Mouse (Mus musculus) granulocyte monocyte progenitor cell, adult 5-6 weeks (primary cell): ENCODE measurements around the gene Cmas. TPM values are rescaled to one million over a fixed set of nuclear protein-coding genes. Genes with fewer than 3 reads are reported as not detected.

Source experiments
- ATAC-seq: replicated peaks from 2 replicates; pipeline ENCODE4 v1.8.0; 2016; ENCODE audit warnings: mild to moderate bottlenecking, moderate TSS enrichment, inconsistent platforms; ENCODE audit not compliant: poor library complexity, severe bottlenecking
- total RNA-seq, 2 experiments: library from RNA; stranded (forward) in 1 of 2; stranded (reverse) in 1 of 2; fragments of 200-712, 200-1000 nt in 1 of 2; fragments of >200 nt in 1 of 2; fragmentation: Nextera tagmentation in 1 of 2; gene quantifications; 2 replicates each; pipeline ENCODE4 v1.2.3; 2014 to 2017

Cmas gene
- total RNA-seq, 2 experiments from 2014 or later = 65.1 to 87.5 TPM

GRCm38 (mm10) chr6:142823008-142823787 is 66.7 kb downstream of the Cmas start:
- ATAC-seq = no peak

Other genes with a start within 250 kb of the Cmas start
- gene Ldhb, start 248.7 kb upstream of the Cmas start, total RNA-seq (2014; fragmentation: Nextera tagmentation) = 64.1 and 67.3 TPM in 2 replicates
- 41.2 and 42.4 TPM in 2 replicates for gene Ldhb, start 248.7 kb upstream of the Cmas start, total RNA-seq (2017)
- gene Kcnj8, start 185.1 kb upstream of the Cmas start, total RNA-seq (2014; fragmentation: Nextera tagmentation) = not detected in 2 replicates
- not detected in 2 replicates for gene Kcnj8, start 185.1 kb upstream of the Cmas start, total RNA-seq (2017)
- not detected in 2 replicates for gene Abcc9, start 54.4 kb upstream of the Cmas start, total RNA-seq (2014; fragmentation: Nextera tagmentation)
- gene Abcc9, start 54.4 kb upstream of the Cmas start, total RNA-seq (2017) = not detected in 2 replicates
- gene Sult6b2, start 47.8 kb downstream of the Cmas start, total RNA-seq (2014; fragmentation: Nextera tagmentation) = not detected in 2 replicates
- gene Sult6b2, start 47.8 kb downstream of the Cmas start, total RNA-seq (2017) = not detected in 2 replicates
- gene St8sia1, start 207.8 kb downstream of the Cmas start, total RNA-seq (2014; fragmentation: Nextera tagmentation) = not detected in 2 replicates
- gene St8sia1, start 207.8 kb downstream of the Cmas start, total RNA-seq (2017) = not detected in 2 replicates